Comparison of ENCODE assay signal across 1 mouse cellular context in the genomic region with DNA sequence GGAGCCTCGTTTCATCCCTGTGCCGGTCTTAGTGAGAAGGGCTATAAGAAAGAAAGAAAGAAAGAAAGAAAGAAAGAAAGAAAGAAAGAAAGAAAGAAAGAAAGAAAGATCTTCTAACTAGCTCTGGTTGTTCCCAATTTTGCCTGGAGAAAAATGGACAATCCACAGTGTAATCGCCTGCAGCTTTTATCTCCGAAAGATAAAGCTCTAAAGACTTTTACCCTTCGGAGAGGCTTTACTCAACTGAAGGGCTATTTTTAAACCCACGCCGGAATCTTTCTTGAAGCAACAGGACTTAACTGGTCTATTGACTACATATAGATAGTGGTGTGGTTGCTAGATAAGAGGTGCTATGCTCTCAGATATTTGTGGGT.
TF ChIP-seq lines count a peak whose summit lies in the region.

No protein-coding gene starts in this region.

TF ChIP-seq in CH12.LX, 34 proteins besides CTCF, POLR2A, EP300 and RAD21 (continued from another document):
- no peak for TF ChIP-seq USF1 (IDR thresholded peaks at IDR 0.05; ENCODE audit: low read depth, low read length)
- no peak for TF ChIP-seq MAX (IDR thresholded peaks at IDR 0.05; ENCODE audit: low read length)
- no peak for TF ChIP-seq ZNF384 (IDR thresholded peaks at IDR 0.05; ENCODE audit: low read depth, low read length)
- TF ChIP-seq SIN3A (IDR thresholded peaks at IDR 0.05; ENCODE audit: low read length), result no peak; the same call in 1 of the 2 replicates
